Mouse (Mus musculus) MEL (cell line): Measurements from ENCODE around the gene Ddb2.

Experiments used
- CTCF ChIP-seq, 3 experiments: IDR thresholded peaks in 2 of 3; conservative IDR thresholded peaks in 1 of 3; 2 replicates each; pipeline ENCODE4 v1.5.1; 2011 to 2012; ENCODE audit warnings: low read length in 3 of 3, low read depth in 2 of 3, mild to moderate bottlenecking in 2 of 3, improper control_type of control experiment in 1 of 3, inconsistent platforms in 1 of 3, mixed read lengths in 1 of 3, moderate library complexity in 1 of 3; ENCODE audit not compliant: control insufficient read depth in 1 of 3, insufficient read depth in 1 of 3, poor library complexity in 1 of 3, severe bottlenecking in 1 of 3
- ELF1 ChIP-seq: IDR thresholded peaks from 2 replicates; pipeline ENCODE4 v1.6.1; 2014; ENCODE audit warnings: low read depth, mild to moderate bottlenecking, inconsistent platforms, low read length, improper control_type of control experiment, moderate library complexity
- EP300 ChIP-seq, 2 experiments: IDR thresholded peaks; 2 replicates each; pipeline ENCODE4 v1.6.1; 2011; ENCODE audit warnings: improper control_type of control experiment in 2 of 2, low read length in 2 of 2, low read depth in 1 of 2, mild to moderate bottlenecking in 1 of 2
- MAX ChIP-seq: IDR thresholded peaks from 2 replicates; pipeline ENCODE4 v1.6.1; 2011; ENCODE audit warnings: low read length, improper control_type of control experiment
- MAZ ChIP-seq: IDR thresholded peaks from 2 replicates; pipeline ENCODE4 v1.6.1; 2012; ENCODE audit warnings: low read depth, mild to moderate bottlenecking, inconsistent platforms, low read length, improper control_type of control experiment
- MYB ChIP-seq: IDR thresholded peaks from 2 replicates; pipeline ENCODE4 v1.6.1; 2011; ENCODE audit warnings: mild to moderate bottlenecking, low read depth, low read length, improper control_type of control experiment
- POLR2A ChIP-seq, 2 experiments: IDR thresholded peaks; 2 replicates each; pipeline ENCODE4 v1.6.1; 2011 to 2012; ENCODE audit warnings: low read length in 2 of 2, mild to moderate bottlenecking in 2 of 2, control low read depth in 1 of 2, improper control_type of control experiment in 1 of 2, low read depth in 1 of 2, moderate library complexity in 1 of 2; ENCODE audit not compliant: control insufficient read depth in 1 of 2, insufficient read depth in 1 of 2, poor library complexity in 1 of 2
- SIN3A ChIP-seq: IDR thresholded peaks from 2 replicates; pipeline ENCODE4 v1.6.1; 2012; ENCODE audit warnings: low read length, improper control_type of control experiment, inconsistent platforms
- SMC3 ChIP-seq: IDR thresholded peaks from 2 replicates; pipeline ENCODE4 v1.6.1; 2011; ENCODE audit warnings: low read depth, low read length, improper control_type of control experiment
- TAL1 ChIP-seq: IDR thresholded peaks from 2 replicates; pipeline ENCODE4 v1.6.1; 2012; ENCODE audit warnings: mild to moderate bottlenecking, inconsistent platforms, low read length, moderate library complexity, mixed read lengths
- ZNF384 ChIP-seq: IDR thresholded peaks from 2 replicates; pipeline ENCODE4 v1.6.1; 2012; ENCODE audit warnings: low read depth, mild to moderate bottlenecking, inconsistent platforms, low read length, improper control_type of control experiment

DNA sequence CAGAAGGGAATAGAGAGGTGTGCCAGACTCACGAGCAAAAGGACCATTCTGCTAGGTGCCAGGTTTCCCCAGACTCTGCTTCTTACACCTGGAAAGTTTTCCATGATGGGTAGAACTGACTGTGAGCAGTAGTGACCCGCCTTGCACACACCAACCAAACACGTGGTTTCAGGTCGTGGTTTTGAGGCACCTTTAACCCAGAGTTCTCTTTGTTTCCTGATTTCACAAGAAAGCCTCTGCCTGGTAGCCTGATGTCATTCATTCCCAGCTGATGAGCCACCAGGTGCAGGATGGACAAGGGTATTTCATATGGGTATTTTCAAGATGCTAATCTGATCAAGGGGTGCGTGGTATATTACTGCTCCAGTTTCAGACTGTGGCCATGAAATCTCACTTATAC is 5.8 kb upstream of the Ddb2 start:
- no peak for TF ChIP-seq CTCF (IDR thresholded peaks at IDR 0.05 in 2 of 3, conservative IDR thresholded peaks at IDR 0.05 in 1 of 3; ENCODE audit: control insufficient read depth in 1 of 3, insufficient read depth in 1 of 3, low read depth in 2 of 3, low read length in 3 of 3, poor library complexity in 1 of 3, severe bottlenecking in 1 of 3)
- TF ChIP-seq POLR2A (IDR thresholded peaks at IDR 0.05; ENCODE audit: control insufficient read depth in 1 of 2, insufficient read depth in 1 of 2, low read depth in 1 of 2, low read length in 2 of 2, poor library complexity in 1 of 2) = no peak
- no peak for TF ChIP-seq ELF1
- no peak for TF ChIP-seq SMC3
- no peak for TF ChIP-seq EP300 (IDR thresholded peaks at IDR 0.05; ENCODE audit: low read depth in 1 of 2, low read length in 2 of 2)
- TF ChIP-seq SIN3A = no peak
- no peak for TF ChIP-seq MAZ
- TF ChIP-seq TAL1 = no peak
- TF ChIP-seq ZNF384 = no peak
- no peak for TF ChIP-seq MYB
- peak; percentile 44; the same call in 1 of the 2 replicates for TF ChIP-seq MAX
